Mouse (Mus musculus) bone marrow, adult 2 months (tissue): ENCODE measurements around the gene Cpa2. TPM values are rescaled to one million over a fixed set of nuclear protein-coding genes. Genes with fewer than 3 reads are reported as not detected.
A peak's percentile ranks its signal among the peaks of the same experiment; 100 is the strongest.

Source experiments
- H3K27ac ChIP-seq: fragments of 200-500 bp; 2 replicates; pipeline ENCODE4 v1.5.1; 2012; ENCODE audit warnings: low read depth, mild to moderate bottlenecking, control low read depth, inconsistent platforms, low read length; ENCODE audit not compliant: control insufficient read depth, poor library complexity, insufficient read depth
- H3K4me1 ChIP-seq: fragments of 200-500 bp; 2 replicates; pipeline ENCODE4 v1.6.1; 2011; ENCODE audit warnings: low read length; ENCODE audit not compliant: control insufficient read depth, insufficient read depth
- H3K4me3 ChIP-seq: fragments of 200-500 bp; replicated peaks from 2 replicates; pipeline ENCODE3; 2011; ENCODE audit warnings: mild to moderate bottlenecking, low read depth, low read length, control low read depth; ENCODE audit not compliant: control insufficient read depth
- CTCF ChIP-seq: fragments of 200-500 bp; IDR thresholded peaks from 2 replicates; pipeline ENCODE4 v1.5.1; 2011; ENCODE audit warnings: low read length, control low read depth; ENCODE audit not compliant: control insufficient read depth, insufficient read depth
- POLR2A ChIP-seq: fragments of 200-500 bp; IDR thresholded peaks from 2 replicates; pipeline ENCODE4 v1.6.1; 2011; ENCODE audit warnings: low read depth, mild to moderate bottlenecking, control low read depth, low read length, borderline replicate concordance; ENCODE audit not compliant: control insufficient read depth
- WGBS: fragments of 180-500 bp; shearing (Covaris S2); methylation state at CpG from one replicate; pipeline ENCODE4 v1.1.7; 2018; 5-methylcytosine and 5-hydroxymethylcytosine counted together
- polyA plus RNA-seq: library from polyadenylated mRNA; stranded (reverse); fragments of >200 nt; gene quantifications from 2 replicates; pipeline ENCODE4 v1.2.4, GENCODE M21; 2011; ENCODE audit warnings: low replicate concordance; ENCODE audit not compliant: missing spikeins, insufficient read depth, insufficient read length

Cpa2 gene
- polyA plus RNA-seq, 1 experiment = not detected

DNA sequence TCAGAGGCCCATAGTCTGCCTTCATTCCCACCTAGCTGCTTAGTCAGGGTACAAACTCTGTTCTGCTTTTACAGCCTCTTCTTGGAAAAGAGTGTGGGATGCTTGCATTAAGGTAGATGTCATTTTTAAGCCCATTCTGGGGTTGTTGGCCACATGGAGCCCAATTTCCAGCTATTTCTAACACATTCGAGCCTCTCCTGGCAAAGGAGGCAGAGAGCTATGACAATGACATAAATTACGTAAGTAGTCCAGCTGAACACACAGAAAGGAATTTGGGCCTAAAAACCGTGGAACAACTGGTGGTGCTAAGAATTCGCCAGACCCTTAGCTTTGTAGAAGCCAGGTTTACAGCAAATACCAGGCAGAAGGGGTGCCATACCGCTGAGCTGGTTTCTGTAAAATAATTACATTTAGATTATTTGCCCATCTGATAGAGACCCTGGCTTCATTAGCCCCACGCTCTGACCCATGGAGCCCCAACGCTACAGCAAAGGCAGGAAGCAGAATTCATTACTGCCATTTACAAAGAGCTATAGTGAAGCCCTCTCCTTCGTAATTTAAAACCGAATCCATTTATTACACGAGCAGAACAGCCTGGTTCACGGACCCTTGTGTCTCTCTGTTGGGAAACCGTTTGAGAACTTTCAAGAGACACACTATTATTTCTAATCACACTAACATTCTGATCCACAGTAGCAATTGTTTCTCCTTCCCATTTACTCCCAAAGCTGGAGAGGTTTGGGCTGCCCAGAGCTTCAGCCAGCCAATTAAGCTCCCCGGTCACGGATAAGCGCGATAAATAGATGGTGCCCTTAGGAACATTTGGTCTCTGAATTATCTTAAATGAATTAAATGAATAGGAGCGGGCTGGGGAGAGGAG is 38.8 kb downstream of the Cpa2 start:
- 83% methylated on average over 17 of the region's 17 CpGs for WGBS
- no peaks in the 10 kb centered on the region for H3K4me1 ChIP-seq
- H3K27ac ChIP-seq = no peak overlapping the region
- no peak for TF ChIP-seq POLR2A
- no peak for TF ChIP-seq CTCF
- H3K4me3 ChIP-seq = no peak overlapping the region

DNA sequence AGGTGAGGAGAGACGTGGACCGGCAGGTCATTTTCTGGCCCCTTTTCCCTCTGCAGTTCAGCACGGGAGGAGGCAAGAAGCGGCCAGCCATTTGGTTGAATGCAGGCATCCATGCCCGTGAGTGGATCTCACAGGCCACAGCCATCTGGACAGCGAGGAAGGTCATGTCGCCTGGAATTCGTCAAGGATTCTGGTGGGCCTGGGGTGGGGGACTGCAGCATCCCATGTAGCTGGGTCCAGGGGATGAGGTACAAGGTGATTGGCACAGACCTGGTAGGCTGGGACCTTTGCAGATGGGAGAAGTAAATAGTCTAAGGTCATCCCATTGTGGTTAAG is 39.4 kb downstream of the Cpa2 start:
- Histone ChIP-seq H3K4me1 (no peaks in the 10 kb centered on the region), H3K4me3 (no peak overlapping the region), H3K27ac (no peak overlapping the region)
- no peak for TF ChIP-seq POLR2A
- TF ChIP-seq CTCF = no peak
- WGBS = 85% methylated on average over 8 of the region's 8 CpGs

GRCm38 (mm10) chr6:30586886-30587442 is 45.6 kb downstream of the Cpa2 start:
- TF ChIP-seq POLR2A (no peak), CTCF (no peak)
- 43% methylated on average over 7 of the region's 7 CpGs for WGBS
- peak overlapping the region; percentile 27; the same call in 1 of the 2 replicates for H3K27ac ChIP-seq
- H3K4me3 ChIP-seq = no peak overlapping the region
- H3K4me1 ChIP-seq = peaks cover 3% of the 10 kb centered on the region

- 68% methylated on average over 2 of the region's 2 CpGs for WGBS
- H3K27ac ChIP-seq = no peak overlapping the region
- peaks cover 3% of the 10 kb centered on the region for H3K4me1 ChIP-seq
- TF ChIP-seq CTCF (no peak), POLR2A (no peak)
- no peak overlapping the region for H3K4me3 ChIP-seq
Measured at GRCm38 (mm10) chr6:30589819-30590218, 48.4 kb downstream of the Cpa2 start.

DNA sequence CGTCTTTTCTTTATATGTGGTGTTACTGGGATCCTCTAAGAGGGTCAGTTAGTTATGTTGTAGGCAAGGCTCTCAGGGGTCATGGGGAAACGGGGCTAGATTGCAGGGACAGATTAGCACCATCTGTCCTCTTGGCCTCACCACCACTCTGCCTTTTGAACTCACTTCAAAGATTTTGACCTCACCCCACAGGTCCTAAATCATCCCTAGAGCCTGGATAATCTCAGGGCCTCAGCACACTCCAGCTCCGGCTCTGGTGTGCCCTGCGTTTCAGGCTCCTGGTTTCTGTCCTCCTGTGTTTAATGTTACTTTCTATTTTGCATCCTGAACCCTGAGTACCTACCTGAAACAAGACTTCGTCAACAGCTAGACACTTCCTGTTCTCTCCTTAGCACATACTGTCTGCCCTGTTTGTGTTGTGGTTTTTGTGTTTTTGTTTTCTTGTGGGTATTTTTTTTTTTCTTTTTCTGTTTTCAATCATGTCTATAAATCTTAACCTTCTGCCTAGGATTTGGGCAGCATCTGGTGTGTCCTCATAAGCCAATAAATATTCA is 50.5 kb downstream of the Cpa2 start:
- no peak overlapping the region for H3K4me3 ChIP-seq
- WGBS = 68% methylated on average over 5 of the region's 5 CpGs
- no peak for TF ChIP-seq CTCF
- no peak for TF ChIP-seq POLR2A
- peaks cover under 1% of the 10 kb centered on the region for H3K4me1 ChIP-seq
- no peak overlapping the region for H3K27ac ChIP-seq

- Histone ChIP-seq H3K27ac (no peak overlapping the region), H3K4me1 (no peaks in the 10 kb centered on the region; the same call in 1 of the 2 replicates), H3K4me3 (no peak overlapping the region)
- TF ChIP-seq CTCF = no peak
- no peak for TF ChIP-seq POLR2A
- WGBS = 51% methylated on average over 10 of the region's 10 CpGs
Measured at GRCm38 (mm10) chr6:30592417-30592974, 51.1 kb downstream of the Cpa2 start.

DNA sequence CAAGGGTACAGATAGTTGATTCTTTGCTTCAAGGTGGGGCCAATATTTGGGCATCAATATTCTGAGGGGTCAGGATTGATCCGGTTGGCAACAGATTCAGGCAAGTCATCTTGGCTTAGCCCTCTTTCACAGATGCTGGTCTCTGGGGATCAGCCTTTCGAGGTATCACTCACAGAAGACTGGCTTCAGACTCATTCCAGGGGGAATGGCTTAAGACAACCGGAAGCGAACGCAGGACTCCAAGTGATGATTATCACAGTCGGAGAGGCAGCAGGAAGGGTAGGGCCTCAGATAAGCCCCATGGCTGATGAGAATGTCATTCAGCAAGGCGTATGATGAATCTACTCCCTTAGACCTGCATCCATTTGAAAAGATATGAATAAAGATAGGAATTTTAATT is 53.0 kb downstream of the Cpa2 start:
- TF ChIP-seq CTCF (no peak), POLR2A (no peak)
- H3K27ac ChIP-seq = no peak overlapping the region
- H3K4me1 ChIP-seq = no peaks in the 10 kb centered on the region
- H3K4me3 ChIP-seq = no peak overlapping the region
- WGBS = 89% methylated on average over 7 of the region's 7 CpGs

- no peak for TF ChIP-seq CTCF
- no peak for TF ChIP-seq POLR2A
- H3K4me1 ChIP-seq = no peaks in the 10 kb centered on the region
- no peak overlapping the region for H3K27ac ChIP-seq
- 85% methylated on average over 8 of the region's 8 CpGs for WGBS
- H3K4me3 ChIP-seq = no peak overlapping the region
Measured at GRCm38 (mm10) chr6:30596230-30596898, 55.0 kb downstream of the Cpa2 start.
